Mouse (Mus musculus) hindbrain, embryonic 13.5 days (tissue): Measurements from ENCODE around the gene Flii. TPM values are rescaled to one million over a fixed set of nuclear protein-coding genes. Genes with fewer than 3 reads are reported as not detected.

Experiments used
- ATAC-seq: fragments of 200-750 bp; cut with Nextera tagmentation; 2 replicates; pipeline ENCODE4 v1.8.0; 2017; ENCODE audit warnings: moderate TSS enrichment; ENCODE audit not compliant: low FRiP score
- H3K27ac ChIP-seq: fragments of 300-500 bp; sonication (generic); 2 replicates; pipeline ENCODE4 v1.5.1; 2015; ENCODE audit warnings: inconsistent platforms, mild to moderate bottlenecking, moderate library complexity
- H3K27me3 ChIP-seq: fragments of 300-500 bp; sonication (generic); 2 replicates; pipeline ENCODE4 v1.6.1; 2015; ENCODE audit warnings: mild to moderate bottlenecking, inconsistent platforms
- H3K36me3 ChIP-seq: fragments of 300-500 bp; sonication (generic); 2 replicates; pipeline ENCODE4 v1.6.1; 2015; ENCODE audit warnings: mild to moderate bottlenecking, inconsistent platforms
- H3K4me1 ChIP-seq: fragments of 300-500 bp; sonication (generic); replicated peaks from 2 replicates; pipeline ENCODE4 v1.6.1; 2015; ENCODE audit warnings: inconsistent platforms
- H3K4me2 ChIP-seq: fragments of 300-500 bp; sonication (generic); 2 replicates; pipeline ENCODE4 v1.6.1; 2015; ENCODE audit warnings: inconsistent platforms, mild to moderate bottlenecking, moderate library complexity
- H3K4me3 ChIP-seq: fragments of 300-500 bp; sonication (generic); 2 replicates; pipeline ENCODE4 v1.5.1; 2015; ENCODE audit warnings: mild to moderate bottlenecking, inconsistent platforms
- H3K9ac ChIP-seq: fragments of 300-500 bp; sonication (generic); 2 replicates; pipeline ENCODE4 v1.6.1; 2015; ENCODE audit warnings: mild to moderate bottlenecking, inconsistent platforms
- H3K9me3 ChIP-seq: fragments of 300-500 bp; sonication (generic); 2 replicates; pipeline ENCODE4 v1.6.1; 2016; ENCODE audit warnings: inconsistent platforms
- WGBS: fragments of 180-500 bp; shearing (Covaris S2); methylation state at CpG from one replicate; pipeline ENCODE4 v1.1.7; 2015; 5-methylcytosine and 5-hydroxymethylcytosine counted together
- polyA plus RNA-seq: library from polyadenylated mRNA; unstranded; fragments of >200 nt; fragmentation: Nextera tagmentation; extraction: Ambion mirVana; gene quantifications from 2 replicates; pipeline ENCODE4 v1.2.1, GENCODE M21; 2015

Flii gene
- polyA plus RNA-seq: 64.7 and 68.2 TPM in 2 replicates

DNA sequence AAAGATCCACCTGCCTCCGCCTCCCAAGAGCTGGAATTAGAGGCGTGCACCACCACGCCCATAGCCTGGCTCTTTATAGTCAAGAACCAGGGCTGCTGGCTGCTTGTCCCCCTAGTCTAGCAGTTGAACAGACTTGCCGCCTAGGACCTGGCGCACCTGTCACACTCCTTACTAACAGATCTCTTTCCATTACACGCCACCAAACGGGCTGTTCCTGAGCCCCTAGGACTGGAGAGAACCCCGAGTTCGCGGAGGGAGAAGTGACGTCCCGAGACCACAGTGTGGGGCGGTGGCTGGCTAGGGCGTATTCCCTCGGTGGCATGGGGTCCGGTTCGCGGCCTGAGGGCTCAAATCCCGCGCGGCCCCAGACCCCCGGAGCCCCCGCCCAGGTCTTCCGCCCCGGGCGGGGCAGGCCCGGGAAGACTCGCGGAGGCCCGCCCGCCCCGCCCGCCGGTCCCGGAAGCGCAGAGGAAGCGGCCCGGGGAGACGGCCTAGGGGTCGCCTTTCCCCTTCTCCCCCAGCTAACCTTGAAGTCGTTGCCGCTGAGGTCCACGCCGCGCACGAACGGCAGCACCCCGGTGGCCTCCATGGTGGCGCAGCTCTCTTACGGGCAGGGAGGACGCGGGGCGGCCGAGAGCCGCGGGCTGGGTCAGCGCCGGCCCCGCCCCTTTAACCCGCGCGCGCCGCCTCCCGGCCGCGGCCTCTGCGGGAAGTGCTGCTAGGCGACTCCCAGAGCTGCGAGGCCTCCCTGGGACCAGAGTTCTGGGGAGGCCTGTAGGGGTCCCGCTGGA is at the start of gene Flii:
Gene Flii, minus strand, starts transcription at position 663 of the 791 bp plus-strand sequence.
- no peaks in the 10 kb centered on the region for H3K27me3 ChIP-seq
- peaks cover 35% of the 10 kb centered on the region for H3K4me1 ChIP-seq
- under 1% methylated on average over 67 of the region's 71 CpGs for WGBS
- no peaks in the 10 kb centered on the region for H3K9me3 ChIP-seq
- H3K4me3 ChIP-seq: peak within 1 kb of the TSS; percentile 71
- peaks cover 48% of the 10 kb centered on the region for H3K36me3 ChIP-seq
- H3K27ac ChIP-seq: peak within 1 kb of the TSS; percentile 88
- ATAC-seq: peak; percentile 71
- H3K9ac ChIP-seq: peak within 1 kb of the TSS; percentile 88
- peak within 1 kb of the TSS; percentile 56 for H3K4me2 ChIP-seq

DNA sequence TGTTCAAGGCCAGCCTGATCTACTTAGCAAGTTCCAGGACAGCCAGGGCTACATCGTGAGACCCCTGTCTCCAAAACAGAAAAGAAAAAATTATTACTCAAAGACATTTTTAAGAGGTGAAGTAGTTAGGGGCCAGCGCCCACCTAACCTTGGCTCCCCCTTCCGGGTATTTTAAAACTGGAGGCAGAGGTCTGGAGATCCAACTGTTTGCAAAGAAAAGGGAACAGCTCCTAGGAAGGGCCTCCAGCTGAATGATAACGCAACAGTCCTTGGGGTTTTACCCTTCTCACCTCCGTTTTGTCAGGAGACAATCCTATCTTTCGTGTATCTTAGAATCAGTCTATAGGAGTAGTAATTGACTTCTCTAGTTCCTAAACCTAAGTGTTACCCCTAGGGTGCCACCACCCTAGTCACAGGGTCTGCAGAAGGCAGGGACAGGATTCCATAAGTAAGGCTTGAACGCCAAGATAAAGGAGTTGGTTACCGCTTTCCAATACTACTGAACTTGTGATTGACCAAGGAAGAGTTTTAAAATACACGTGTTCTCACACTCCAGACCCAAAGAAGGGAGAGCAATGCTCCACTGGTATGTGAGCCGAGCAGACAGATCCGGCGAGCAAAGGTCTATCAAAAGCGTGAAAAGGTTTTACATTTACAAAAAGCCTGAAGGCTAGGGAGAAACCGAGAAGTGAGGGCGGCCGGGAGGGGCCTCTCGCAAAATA is 49.2 kb upstream of the Flii start:
- peak overlapping the region; percentile 81 for H3K4me3 ChIP-seq
- WGBS: 7% methylated on average over 17 of the region's 17 CpGs
- peaks cover 65% of the 10 kb centered on the region for H3K4me1 ChIP-seq
- H3K9me3 ChIP-seq: no peaks in the 10 kb centered on the region
- peak overlapping the region; percentile 85 for H3K9ac ChIP-seq
- H3K27ac ChIP-seq: peak overlapping the region; percentile 82; the same call in 1 of the 2 replicates
- peaks cover 22% of the 10 kb centered on the region for H3K36me3 ChIP-seq
- ATAC-seq: no peak
- H3K27me3 ChIP-seq: no peaks in the 10 kb centered on the region
- H3K4me2 ChIP-seq: peak overlapping the region; percentile 86

GRCm38 (mm10) chr11:60775578-60775977 is 48.5 kb upstream of the Flii start:
- Histone ChIP-seq H3K9me3 (no peaks in the 10 kb centered on the region), H3K4me1 (peaks cover 59% of the 10 kb centered on the region), H3K9ac (peak overlapping the region; percentile 85), H3K4me3 (peak overlapping the region; percentile 81), H3K27me3 (no peaks in the 10 kb centered on the region), H3K36me3 (peaks cover 22% of the 10 kb centered on the region), H3K27ac (no peak overlapping the region), H3K4me2 (peak overlapping the region; percentile 86)
- WGBS: 59% methylated on average over 6 of the region's 6 CpGs
- ATAC-seq: no peak

- Histone ChIP-seq H3K36me3 (peaks cover 15% of the 10 kb centered on the region), H3K4me1 (peaks cover 51% of the 10 kb centered on the region), H3K27me3 (no peaks in the 10 kb centered on the region), H3K27ac (no peak overlapping the region), H3K9me3 (no peaks in the 10 kb centered on the region), H3K4me2 (0 out of 2 replicates have a peak overlapping the region, but pooled peaks have one; percentile 86), H3K9ac (0 out of 2 replicates have a peak overlapping the region, but pooled peaks have one; percentile 85), H3K4me3 (no peak overlapping the region)
- ATAC-seq: no peak
- WGBS: 87% methylated on average over 1 of the region's 1 CpGs
Observed at GRCm38 (mm10) chr11:60774841-60775240, 47.8 kb upstream of the Flii start.

- Histone ChIP-seq H3K4me3 (no peak overlapping the region), H3K4me1 (peaks cover 45% of the 10 kb centered on the region), H3K9me3 (no peaks in the 10 kb centered on the region), H3K27me3 (no peaks in the 10 kb centered on the region), H3K9ac (peak overlapping the region; percentile 55), H3K4me2 (no peak overlapping the region), H3K27ac (no peak overlapping the region), H3K36me3 (peaks cover 9% of the 10 kb centered on the region)
- no peak for ATAC-seq
- WGBS: 79% methylated on average over 3 of the region's 3 CpGs
Observed at GRCm38 (mm10) chr11:60774158-60774689, 47.2 kb upstream of the Flii start.

DNA sequence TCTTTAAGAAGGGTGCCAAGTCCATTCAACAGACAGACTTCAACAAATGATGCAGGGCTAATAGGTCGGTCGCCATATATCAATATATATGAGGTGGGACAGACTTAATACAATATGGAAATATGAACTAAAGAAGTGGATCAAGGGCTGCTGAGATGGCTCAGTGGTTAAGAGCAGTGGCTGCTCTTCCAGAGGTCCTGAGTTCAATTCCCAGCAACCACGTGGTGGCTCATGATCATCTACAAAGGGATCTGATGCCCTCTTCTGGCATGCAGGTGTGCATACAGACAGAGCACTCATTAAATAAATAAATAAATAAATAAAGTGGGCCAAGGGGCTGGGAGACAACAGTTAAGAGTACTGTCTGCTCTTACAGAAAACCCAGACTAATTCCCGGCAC is 45.1 kb upstream of the Flii start:
- Histone ChIP-seq H3K36me3 (no peaks in the 10 kb centered on the region), H3K9ac (no peak overlapping the region), H3K9me3 (no peaks in the 10 kb centered on the region), H3K4me2 (no peak overlapping the region), H3K4me1 (peaks cover 29% of the 10 kb centered on the region), H3K4me3 (no peak overlapping the region), H3K27me3 (no peaks in the 10 kb centered on the region), H3K27ac (no peak overlapping the region)
- WGBS: 81% methylated on average over 4 of the region's 4 CpGs
- no peak for ATAC-seq

- Histone ChIP-seq H3K4me2 (no peak overlapping the region), H3K9ac (no peak overlapping the region), H3K4me1 (peaks cover 20% of the 10 kb centered on the region), H3K27me3 (no peaks in the 10 kb centered on the region), H3K36me3 (no peaks in the 10 kb centered on the region), H3K4me3 (no peak overlapping the region), H3K9me3 (no peaks in the 10 kb centered on the region), H3K27ac (no peak overlapping the region)
- ATAC-seq: no peak
- 76% methylated on average over 3 of the region's 3 CpGs for WGBS
Observed at GRCm38 (mm10) chr11:60770776-60771175, 43.7 kb upstream of the Flii start.

DNA sequence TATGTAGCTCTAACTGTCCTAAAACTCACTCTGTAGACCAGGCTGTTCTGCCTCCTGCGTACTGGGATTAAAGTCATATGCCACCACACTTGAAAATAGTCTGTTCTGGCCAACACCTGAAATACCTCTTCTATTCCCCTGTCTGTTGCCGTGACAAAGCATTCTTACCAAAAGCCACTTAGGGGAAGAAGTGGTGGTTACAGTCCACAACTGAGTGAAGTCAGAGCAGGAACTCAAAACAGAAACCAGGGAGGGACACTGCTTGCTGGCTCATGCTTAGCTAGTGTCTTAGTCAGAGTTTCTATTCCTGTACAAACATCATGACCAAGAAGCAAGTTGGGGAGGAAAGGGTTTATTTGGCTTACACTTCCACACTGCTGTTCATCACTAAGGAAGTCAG is 42.3 kb upstream of the Flii start:
- no peak overlapping the region for H3K4me2 ChIP-seq
- no peak overlapping the region for H3K4me3 ChIP-seq
- H3K27me3 ChIP-seq: no peaks in the 10 kb centered on the region
- H3K4me1 ChIP-seq: 0 out of 2 replicates have a peak, but pooled peaks cover 7% of the 10 kb centered on the region
- no peaks in the 10 kb centered on the region for H3K9me3 ChIP-seq
- H3K27ac ChIP-seq: no peak overlapping the region
- no peak for ATAC-seq
- H3K36me3 ChIP-seq: no peaks in the 10 kb centered on the region
- H3K9ac ChIP-seq: no peak overlapping the region
- 95% methylated on average over 2 of the region's 2 CpGs for WGBS

- Histone ChIP-seq H3K27ac (no peak overlapping the region), H3K4me2 (no peak overlapping the region), H3K27me3 (no peaks in the 10 kb centered on the region), H3K9ac (no peak overlapping the region), H3K36me3 (peaks cover under 1% of the 10 kb centered on the region; the same call in 1 of the 2 replicates), H3K4me3 (no peak overlapping the region), H3K9me3 (no peaks in the 10 kb centered on the region), H3K4me1 (no peaks in the 10 kb centered on the region)
- 90% methylated on average over 4 of the region's 4 CpGs for whole genome bisulfite sequencing
- ATAC-seq: no peak
Observed at GRCm38 (mm10) chr11:60766969-60767368, 39.9 kb upstream of the Flii start.

DNA sequence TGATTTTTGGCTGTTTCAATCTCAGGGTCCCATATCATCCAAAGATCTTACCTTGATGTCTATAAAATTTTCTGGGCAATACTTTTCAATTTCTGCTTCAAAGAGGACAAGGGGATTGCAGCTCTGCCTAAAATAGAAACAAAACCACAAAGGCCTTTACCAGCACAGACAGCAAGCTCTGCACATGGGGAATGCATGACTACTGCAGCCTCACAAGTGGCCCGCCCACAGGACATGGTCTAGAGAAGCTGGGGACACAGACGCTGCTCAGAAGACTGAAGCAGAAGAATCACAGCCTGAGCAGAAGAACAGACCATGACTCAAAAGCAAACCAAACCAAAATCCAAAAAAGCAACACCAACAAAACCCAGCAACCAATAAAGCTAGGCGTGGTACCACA is 34.6 kb upstream of the Flii start:
- no peak for ATAC-seq
- no peak overlapping the region for H3K9ac ChIP-seq
- no peak overlapping the region for H3K4me2 ChIP-seq
- H3K9me3 ChIP-seq: no peaks in the 10 kb centered on the region
- no peak overlapping the region for H3K4me3 ChIP-seq
- H3K27me3 ChIP-seq: no peaks in the 10 kb centered on the region
- WGBS: 94% methylated on average over 3 of the region's 3 CpGs
- peaks cover 35% of the 10 kb centered on the region for H3K36me3 ChIP-seq
- H3K27ac ChIP-seq: no peak overlapping the region
- H3K4me1 ChIP-seq: no peaks in the 10 kb centered on the region

- Histone ChIP-seq H3K9ac (no peak overlapping the region), H3K36me3 (peaks cover 78% of the 10 kb centered on the region), H3K9me3 (no peaks in the 10 kb centered on the region), H3K4me1 (no peaks in the 10 kb centered on the region), H3K27me3 (no peaks in the 10 kb centered on the region), H3K27ac (no peak overlapping the region), H3K4me2 (no peak overlapping the region), H3K4me3 (no peak overlapping the region)
- ATAC-seq: no peak
- 96% methylated on average over 7 of the region's 7 CpGs for WGBS
Observed at GRCm38 (mm10) chr11:60755570-60755969, 28.5 kb upstream of the Flii start.

GRCm38 (mm10) chr11:60740321-60740720 is 13.3 kb upstream of the Flii start:
- 87% methylated on average over 3 of the region's 3 CpGs for WGBS
- no peak for ATAC-seq
- H3K4me2 ChIP-seq: no peak overlapping the region
- no peak overlapping the region for H3K9ac ChIP-seq
- no peaks in the 10 kb centered on the region for H3K27me3 ChIP-seq
- no peak overlapping the region for H3K4me3 ChIP-seq
- no peaks in the 10 kb centered on the region for H3K4me1 ChIP-seq
- peaks cover 77% of the 10 kb centered on the region for H3K36me3 ChIP-seq
- H3K9me3 ChIP-seq: no peaks in the 10 kb centered on the region
- no peak overlapping the region for H3K27ac ChIP-seq
